Mouse (Mus musculus) large intestine, adult 2 months (tissue): ENCODE results near the gene Arhgef26. TPM values are rescaled to one million over a fixed set of nuclear protein-coding genes. Genes with fewer than 3 reads are reported as not detected.
A peak's percentile ranks its signal among the peaks of the same experiment; 100 is the strongest.

Experiments
- DNase-seq: peaks from one replicate; pipeline ENCODE4 v3.0.0-alpha.2; 2012; ENCODE audit warnings: low read depth, low spot score
- WGBS: fragments of 180-500 bp; shearing (Covaris S2); methylation state at CpG from one replicate; pipeline ENCODE4 v1.1.7; 2018; 5-methylcytosine and 5-hydroxymethylcytosine counted together
- polyA plus RNA-seq: library from polyadenylated mRNA; depleted of rRNA; stranded (reverse); fragments of >200 nt; gene quantifications from 2 replicates; pipeline ENCODE4 v1.2.3, GENCODE M21; 2012

Arhgef26 gene
- polyA plus RNA-seq, 1 experiment: 5.5 TPM

GRCm38 (mm10) chr3:62379946-62380345, 41.8 kb downstream of the Arhgef26 start:
- WGBS: 61% methylated on average over 5 of the region's 5 CpGs
- no peak for DNase-seq

- DNase-seq: no peak
- whole genome bisulfite sequencing: 79% methylated on average over 3 of the region's 3 CpGs
Measured at GRCm38 (mm10) chr3:62380420-62380819, 42.3 kb downstream of the Arhgef26 start.

- DNase-seq: no peak
- WGBS: 69% methylated on average over 1 of the region's 1 CpGs
Measured at GRCm38 (mm10) chr3:62382853-62383252, 44.7 kb downstream of the Arhgef26 start.

GRCm38 (mm10) chr3:62392636-62393035, 54.5 kb downstream of the Arhgef26 start:
- no peak for DNase-seq

GRCm38 (mm10) chr3:62394284-62394683, 56.1 kb downstream of the Arhgef26 start:
- 90% methylated on average over 7 of the region's 7 CpGs for WGBS
- no peak for DNase-seq

- DNase-seq: no peak
- WGBS: 57% methylated on average over 5 of the region's 5 CpGs
Measured at GRCm38 (mm10) chr3:62395368-62395767, 57.2 kb downstream of the Arhgef26 start.

GRCm38 (mm10) chr3:62396109-62396508, 58.0 kb downstream of the Arhgef26 start:
- DNase-seq: no peak

GRCm38 (mm10) chr3:62398094-62398493, 60.0 kb downstream of the Arhgef26 start:
- DNase-seq: no peak

More at GRCm38 (mm10) chr3:62396109-62396508, 58.0 kb downstream of the Arhgef26 start:
- WGBS: 36% methylated on average over 5 of the region's 5 CpGs

GRCm38 (mm10) chr3:62399826-62400746, 61.9 kb downstream of the Arhgef26 start:
- 90% methylated on average over 12 of the region's 12 CpGs for WGBS
- no peak for DNase-seq

GRCm38 (mm10) chr3:62402466-62402865, 64.3 kb downstream of the Arhgef26 start:
- 71% methylated on average over 2 of the region's 2 CpGs for WGBS
- no peak for DNase-seq

- no peak for DNase-seq
- WGBS: 85% methylated on average over 7 of the region's 7 CpGs
Measured at GRCm38 (mm10) chr3:62404477-62405246, 66.5 kb downstream of the Arhgef26 start.

GRCm38 (mm10) chr3:62409555-62410182, 71.5 kb downstream of the Arhgef26 start:
- DNase-seq: no peak
- WGBS: 51% methylated on average over 8 of the region's 8 CpGs

- no peak for DNase-seq
- WGBS: 85% methylated on average over 4 of the region's 4 CpGs
Measured at GRCm38 (mm10) chr3:62410491-62410890, 72.3 kb downstream of the Arhgef26 start.

GRCm38 (mm10) chr3:62412704-62413103, 74.6 kb downstream of the Arhgef26 start:
- peak; percentile 24 for DNase-seq
- 13% methylated on average over 7 of the region's 7 CpGs for WGBS

GRCm38 (mm10) chr3:62414926-62415325, 76.8 kb downstream of the Arhgef26 start:
- WGBS: 72% methylated on average over 4 of the region's 4 CpGs

GRCm38 (mm10) chr3:62417458-62417857, 79.3 kb downstream of the Arhgef26 start:
- 81% methylated on average over 6 of the region's 6 CpGs for WGBS
- no peak for DNase-seq

More at GRCm38 (mm10) chr3:62414926-62415325, 76.8 kb downstream of the Arhgef26 start:
- no peak for DNase-seq

- 81% methylated on average over 6 of the region's 6 CpGs for WGBS
- no peak for DNase-seq
Measured at GRCm38 (mm10) chr3:62418387-62419138, 80.4 kb downstream of the Arhgef26 start.

- 27% methylated on average over 4 of the region's 4 CpGs for WGBS
- DNase-seq: no peak
Measured at GRCm38 (mm10) chr3:62433675-62434074, 95.5 kb downstream of the Arhgef26 start.

GRCm38 (mm10) chr3:62435923-62436322, 97.8 kb downstream of the Arhgef26 start:
- DNase-seq: no peak
